8 mouse cellular contexts compared by ENCODE assay signal in genomic region chr1:177321655-177322306, GRCm38 (mm10).
A peak's percentile ranks its signal among the peaks of the same experiment; 100 is the strongest.
DNase-seq lines count a peak whose midpoint lies in the region; ATAC-seq and TF ChIP-seq lines count a peak whose summit lies in the region.

No protein-coding gene starts in this region.

- no peak overlapping the region for H3K4me3 ChIP-seq in limb, embryonic 11.5 days (ENCODE audit: low read depth, low read length)

- peak; percentile 24 to 79 for DNase-seq in left cerebral cortex, postnatal 25 days (ENCODE audit: low spot score in 2 of 2)
- no peak for DNase-seq in left cerebral cortex, adult 11 months (ENCODE audit: low spot score)
- no peak for DNase-seq in Patski (ENCODE audit: low read depth, low spot score)
- DNase-seq in embryo, embryonic 11 days: peak; percentile 33
- no peak for DNase-seq in limb, embryonic 11.5 days (ENCODE audit: low spot score)
- DNase-seq in gastrocnemius, postnatal 4 days (ENCODE audit: low spot score in 2 of 2): no peak
- no peak for DNase-seq in layer of hippocampus, adult 8-10 months (ENCODE audit: low spot score in 2 of 2)
- DNase-seq in kidney, adult 18-20 months: no peak

- 52% methylated on average over 5 of the region's 5 CpGs for WGBS in limb, embryonic 11.5 days

- H3K9ac ChIP-seq in limb, embryonic 11.5 days (ENCODE audit: low read length): no peak overlapping the region

- no peak for TF ChIP-seq CTCF in Patski (IDR thresholded peaks at IDR 0.05)

- CTCF ChIA-PET in Patski (lab: Charles Lee): interaction anchor here (0.7 to 1.1 kb wide), 2 partner anchors 13 to 50 kb away, joined by 3 read pairs; no protein-coding TSS in a partner anchor

- peaks cover 5% of the 10 kb centered on the region for H3K27me3 ChIP-seq in Patski
- H3K27me3 ChIP-seq in limb, embryonic 11.5 days (ENCODE audit: control insufficient read depth, insufficient read depth, low read length): no peaks in the 10 kb centered on the region

- peak; percentile 54 for ATAC-seq in Patski
- ATAC-seq in limb, embryonic 11.5 days (ENCODE audit: insufficient number of reproducible peaks, low FRiP score, low TSS enrichment, low read depth): 0 out of 2 replicates have a peak, but pooled peaks have one; percentile 8

- H3K27ac ChIP-seq in limb, embryonic 11.5 days (replicated peaks; ENCODE audit: low read depth, low read length): no peak overlapping the region

- POLR2A ChIA-PET in Patski (lab: Charles Lee): no interaction called here

- no peaks in the 10 kb centered on the region for H3K36me3 ChIP-seq in limb, embryonic 11.5 days (ENCODE audit: control insufficient read depth, insufficient read depth, low read length)

- H3K4me2 ChIP-seq in limb, embryonic 11.5 days (ENCODE audit: low read depth, severe bottlenecking): no peak overlapping the region; the same call in 1 of the 2 replicates

- intact Hi-C loops in left cerebral cortex, postnatal 25 days (cut with DNase I): loop anchor here (10.0 kb wide), 1 partner anchor 437 kb away; no protein-coding TSS in a partner anchor

- no peaks in the 10 kb centered on the region for H3K9me3 ChIP-seq in limb, embryonic 11.5 days (ENCODE audit: control insufficient read depth, low read length)

- in situ Hi-C loops in Patski (cut with MboI; ENCODE audit: low pct_unique_long_range_greater_than_20kb): no loop called here

- 0 out of 2 replicates have a peak, but pooled peaks cover 6% of the 10 kb centered on the region for H3K4me1 ChIP-seq in limb, embryonic 11.5 days (ENCODE audit: control insufficient read depth, insufficient read depth, low read length)

Comparison
In these comparisons a context has a peak if more than half of its experiments do, and no peak if none do; other contexts are left out.
1. DNase-seq: peak in left cerebral cortex, postnatal 25 days (2 of 2) and embryo, embryonic 11 days (single experiment); none in left cerebral cortex, adult 11 months (single experiment), Patski (single experiment), limb, embryonic 11.5 days (single experiment), gastrocnemius, postnatal 4 days (0 of 2), layer of hippocampus, adult 8-10 months (0 of 2) and kidney, adult 18-20 months (single experiment).